Mouse (Mus musculus): Measurements from ENCODE around the gene Cox6a1. TPM values are rescaled to one million over a fixed set of nuclear protein-coding genes. Genes with fewer than 3 reads are reported as not detected.

Gene Cox6a1
- polyA plus RNA-seq, 1 experiment from 2014 or later, result 974 TPM

- Histone ChIP-seq H3K36me3 (peaks cover 51% of the 10 kb centered on the region), H3K9ac (replicated peaks) (peak within 1 kb of the TSS; percentile 89), H3K4me2 (replicated peaks) (peak within 1 kb of the TSS; percentile 77), H3K27me3 (no peaks in the 10 kb centered on the region), H3K27ac (peak within 1 kb of the TSS; percentile 88), H3K4me3 (replicated peaks) (peak within 1 kb of the TSS; percentile 87), H3K4me1 (replicated peaks) (peaks cover 22% of the 10 kb centered on the region), H3K9me3 (no peaks in the 10 kb centered on the region)
- peak; percentile 95 for ATAC-seq
- under 1% methylated on average over 62 of the region's 62 CpGs for WGBS
Measured at GRCm38 (mm10) chr5:115340577-115341313, 8.0 kb downstream of the Cox6a1 start, which contains the start of the genes Gatc and Triap1. TSS of gene Gatc (minus strand) at chr5:115341178. TSS of gene Triap1 (plus strand) at chr5:115341225.

- Histone ChIP-seq H3K9me3 (no peaks in the 10 kb centered on the region), H3K27ac (no peak overlapping the region), H3K9ac (replicated peaks) (peak overlapping the region; percentile 89), H3K36me3 (peaks cover 51% of the 10 kb centered on the region), H3K4me2 (replicated peaks) (peak overlapping the region; percentile 77), H3K4me3 (replicated peaks) (peak overlapping the region; percentile 87), H3K4me1 (replicated peaks) (peaks cover 22% of the 10 kb centered on the region), H3K27me3 (no peaks in the 10 kb centered on the region)
- no peak for ATAC-seq
- WGBS, result 41% methylated on average over 7 of the region's 7 CpGs
Measured at GRCm38 (mm10) chr5:115340007-115340406, 8.8 kb downstream of the Cox6a1 start.

DNA sequence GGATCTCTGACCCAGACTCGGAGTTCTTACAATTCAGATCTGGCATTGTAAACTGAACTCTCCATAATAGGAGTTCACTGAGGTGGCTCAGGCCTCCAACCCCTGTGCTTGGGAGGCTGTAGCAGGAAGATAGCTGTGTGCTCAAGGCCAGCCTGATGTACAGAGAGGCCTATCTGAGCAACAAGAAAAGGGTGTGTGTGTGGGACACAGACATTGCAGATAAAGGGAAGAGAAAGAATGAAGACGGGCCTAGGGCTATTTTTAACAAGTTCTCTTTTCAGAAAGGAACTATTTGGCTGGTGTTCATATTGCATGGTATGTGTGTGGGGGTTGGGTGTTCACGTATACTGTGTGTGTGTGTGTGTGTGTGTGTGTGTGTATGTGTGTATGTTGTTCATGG, 15.2 kb downstream of the Cox6a1 start:
- Histone ChIP-seq H3K4me3 (replicated peaks) (no peak overlapping the region), H3K9ac (replicated peaks) (no peak overlapping the region), H3K27ac (no peak overlapping the region), H3K4me2 (replicated peaks) (no peak overlapping the region), H3K9me3 (no peaks in the 10 kb centered on the region), H3K27me3 (no peaks in the 10 kb centered on the region), H3K36me3 (peaks cover 75% of the 10 kb centered on the region), H3K4me1 (replicated peaks) (peaks cover 19% of the 10 kb centered on the region)
- ATAC-seq, result no peak
- WGBS, result 83% methylated on average over 3 of the region's 3 CpGs

- Histone ChIP-seq H3K36me3 (peaks cover 63% of the 10 kb centered on the region), H3K27me3 (no peaks in the 10 kb centered on the region), H3K9me3 (no peaks in the 10 kb centered on the region), H3K9ac (replicated peaks) (no peak overlapping the region), H3K4me2 (replicated peaks) (no peak overlapping the region), H3K4me1 (replicated peaks) (peaks cover 31% of the 10 kb centered on the region), H3K4me3 (replicated peaks) (no peak overlapping the region), H3K27ac (no peak overlapping the region)
- 93% methylated on average over 9 of the region's 9 CpGs for WGBS
- ATAC-seq, result no peak
Measured at GRCm38 (mm10) chr5:115330955-115331354, 17.8 kb downstream of the Cox6a1 start.

DNA sequence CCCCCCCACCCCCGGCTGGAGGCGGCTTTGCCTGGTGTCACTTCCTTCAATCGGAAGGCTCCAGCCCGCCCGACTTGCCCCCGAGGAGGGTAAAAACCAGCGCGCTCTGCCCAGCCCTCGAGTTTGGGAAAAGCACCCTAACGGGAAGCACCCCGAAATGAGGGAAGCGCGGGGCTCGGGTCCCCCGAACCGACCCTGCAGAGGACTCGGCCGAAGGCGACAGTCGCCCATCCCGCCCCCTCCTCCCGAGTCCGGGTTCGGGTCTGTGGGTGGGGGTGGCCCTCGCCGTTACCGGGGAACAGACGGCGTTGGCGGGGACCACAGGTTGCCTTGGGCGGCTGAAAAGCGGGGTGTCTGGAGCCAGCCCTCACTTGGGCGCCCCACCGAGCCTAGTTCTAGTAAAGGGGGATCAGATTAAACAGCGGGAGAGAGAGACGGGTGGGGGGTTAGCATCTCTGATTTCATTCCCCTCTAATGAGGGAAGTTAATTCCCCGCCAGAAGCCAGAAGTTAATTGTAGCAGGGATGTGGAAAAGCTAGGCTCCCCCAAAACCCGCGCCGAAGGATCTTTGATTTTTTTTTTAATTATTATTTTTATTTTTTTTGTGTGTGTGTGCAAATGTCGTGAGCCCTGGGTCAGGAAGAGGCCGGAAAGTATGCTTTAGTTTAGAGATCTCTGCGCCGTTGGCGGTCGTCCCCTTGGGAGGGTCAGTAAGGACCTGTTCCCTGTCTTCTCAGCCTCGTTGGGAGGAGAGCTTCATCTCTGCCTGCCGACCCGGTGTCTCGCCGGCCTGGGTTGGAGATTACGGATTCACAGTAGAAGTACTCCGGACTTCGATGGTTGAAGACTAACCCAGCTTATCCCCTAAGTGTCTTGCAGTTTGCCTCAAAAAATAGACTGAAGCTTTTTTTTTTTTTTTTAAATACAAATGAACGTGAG, 20.9 kb downstream of the Cox6a1 start:
- peak overlapping the region; percentile 80 for H3K4me2 ChIP-seq (replicated peaks)
- ATAC-seq, result peak; percentile 41
- peak overlapping the region; percentile 98 for H3K9ac ChIP-seq (replicated peaks)
- under 1% methylated on average over 52 of the region's 55 CpGs for WGBS
- H3K4me3 ChIP-seq (replicated peaks), result peak overlapping the region; percentile 89
- no peaks in the 10 kb centered on the region for H3K27me3 ChIP-seq
- H3K36me3 ChIP-seq, result peaks cover 32% of the 10 kb centered on the region
- peak overlapping the region; percentile 86 for H3K27ac ChIP-seq
- H3K9me3 ChIP-seq, result no peaks in the 10 kb centered on the region
- H3K4me1 ChIP-seq (replicated peaks), result peaks cover 35% of the 10 kb centered on the region

DNA sequence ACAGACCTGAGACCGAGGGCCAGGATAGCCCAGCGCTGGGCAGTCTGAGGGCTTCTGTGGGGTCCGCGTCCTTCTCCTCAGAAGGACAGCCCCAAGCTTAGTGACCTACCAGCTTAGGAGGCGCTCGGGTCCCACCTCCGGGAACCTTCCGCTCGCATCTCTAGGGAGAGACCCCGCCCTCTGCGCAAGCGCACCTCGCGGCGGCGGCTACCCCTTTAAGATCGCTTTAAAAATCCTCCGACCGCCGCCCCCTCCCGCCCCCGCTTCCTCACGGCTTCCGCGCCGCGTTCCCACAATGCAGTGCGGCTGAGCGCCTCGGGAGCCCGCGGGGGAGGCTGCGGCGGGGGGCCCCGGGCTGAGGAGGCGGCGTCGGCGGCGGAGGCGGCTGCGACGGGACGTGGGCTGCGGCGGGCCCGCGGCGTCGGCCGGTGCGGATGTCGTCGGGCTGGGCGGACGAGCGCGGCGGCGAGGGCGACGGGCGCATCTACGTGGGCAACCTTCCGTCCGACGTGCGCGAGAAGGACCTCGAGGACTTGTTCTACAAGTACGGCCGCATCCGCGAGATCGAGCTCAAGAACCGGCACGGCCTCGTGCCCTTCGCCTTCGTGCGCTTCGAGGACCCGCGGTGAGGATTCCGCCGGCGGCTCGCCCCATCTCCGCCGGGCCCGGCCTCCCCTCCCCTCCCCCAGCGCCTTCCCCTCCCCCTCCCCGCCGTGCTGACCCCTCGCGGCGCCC, 21.7 kb downstream of the Cox6a1 start, which contains the start of gene Srsf9:
TSS of gene Srsf9 (plus strand) at position 303 of the 735 bp plus-strand sequence.
- Histone ChIP-seq H3K27ac (peak within 1 kb of the TSS; percentile 86), H3K9ac (replicated peaks) (peak within 1 kb of the TSS; percentile 98), H3K4me2 (replicated peaks) (peak within 1 kb of the TSS; percentile 80), H3K27me3 (no peaks in the 10 kb centered on the region), H3K9me3 (no peaks in the 10 kb centered on the region), H3K4me3 (replicated peaks) (peak within 1 kb of the TSS; percentile 89), H3K36me3 (peaks cover 24% of the 10 kb centered on the region), H3K4me1 (replicated peaks) (peaks cover 35% of the 10 kb centered on the region)
- ATAC-seq, result peak; percentile 94
- under 1% methylated on average over 87 of the region's 97 CpGs for WGBS

GRCm38 (mm10) chr5:115326256-115326831, 22.4 kb downstream of the Cox6a1 start:
- Histone ChIP-seq H3K4me3 (replicated peaks) (peak overlapping the region; percentile 89), H3K4me1 (replicated peaks) (peaks cover 35% of the 10 kb centered on the region), H3K4me2 (replicated peaks) (peak overlapping the region; percentile 80), H3K9me3 (no peaks in the 10 kb centered on the region), H3K27me3 (no peaks in the 10 kb centered on the region), H3K27ac (peak overlapping the region; percentile 86), H3K9ac (replicated peaks) (peak overlapping the region; percentile 98), H3K36me3 (peaks cover 17% of the 10 kb centered on the region)
- peak; percentile 62 for ATAC-seq
- 32% methylated on average over 11 of the region's 11 CpGs for WGBS

DNA sequence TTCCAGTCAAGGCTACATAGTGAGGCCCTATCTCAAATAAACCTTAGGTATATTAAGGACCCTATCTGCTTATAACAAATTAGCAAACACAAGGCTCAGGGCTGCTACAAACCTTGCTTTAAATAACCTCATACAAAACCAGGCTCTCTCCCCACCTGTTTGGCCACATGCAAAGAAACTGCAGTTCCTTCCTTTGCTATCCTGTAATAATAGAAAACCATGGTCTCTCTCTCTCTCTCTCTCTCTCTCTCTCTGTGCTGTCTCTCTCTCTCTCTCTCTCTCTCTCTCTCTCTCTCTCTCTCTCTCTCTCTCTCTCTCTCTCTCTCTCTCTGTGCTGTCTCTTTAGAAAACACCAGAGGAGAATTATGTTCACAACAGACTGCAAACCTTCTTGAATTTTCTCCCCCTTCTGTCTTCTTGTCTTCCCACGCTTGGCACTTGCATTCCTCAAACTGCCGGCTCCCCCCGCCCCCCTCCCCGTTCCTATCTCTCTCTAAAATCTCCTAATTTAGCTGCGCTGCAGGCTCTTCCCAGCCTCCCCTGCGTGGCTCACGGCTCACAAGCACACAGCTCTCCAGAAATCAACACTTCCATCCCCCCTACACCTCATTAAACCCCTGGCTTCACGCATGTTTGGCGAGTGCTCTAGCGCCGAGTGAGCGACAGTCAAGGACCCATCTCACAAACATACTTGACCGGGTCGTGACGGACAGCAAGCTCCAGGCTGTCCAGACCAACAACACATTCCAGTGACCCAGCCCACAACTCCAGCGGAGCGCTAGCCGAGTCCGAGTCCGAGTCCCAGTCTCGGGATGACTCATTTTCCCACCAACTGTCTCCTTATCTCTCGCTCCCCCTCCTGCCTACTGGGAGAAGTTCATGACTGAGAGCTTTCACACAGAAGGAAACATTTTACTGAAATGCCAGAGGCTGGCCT, 29.5 kb downstream of the Cox6a1 start:
- Histone ChIP-seq H3K9ac (replicated peaks) (peak overlapping the region; percentile 63), H3K36me3 (no peaks in the 10 kb centered on the region), H3K27ac (peak overlapping the region; percentile 66), H3K4me2 (replicated peaks) (peak overlapping the region; percentile 68), H3K4me1 (replicated peaks) (peaks cover 38% of the 10 kb centered on the region), H3K9me3 (no peaks in the 10 kb centered on the region), H3K27me3 (no peaks in the 10 kb centered on the region), H3K4me3 (replicated peaks) (peak overlapping the region; percentile 39)
- 1% methylated on average over 22 of the region's 22 CpGs for WGBS
- peak; percentile 79 for ATAC-seq

DNA sequence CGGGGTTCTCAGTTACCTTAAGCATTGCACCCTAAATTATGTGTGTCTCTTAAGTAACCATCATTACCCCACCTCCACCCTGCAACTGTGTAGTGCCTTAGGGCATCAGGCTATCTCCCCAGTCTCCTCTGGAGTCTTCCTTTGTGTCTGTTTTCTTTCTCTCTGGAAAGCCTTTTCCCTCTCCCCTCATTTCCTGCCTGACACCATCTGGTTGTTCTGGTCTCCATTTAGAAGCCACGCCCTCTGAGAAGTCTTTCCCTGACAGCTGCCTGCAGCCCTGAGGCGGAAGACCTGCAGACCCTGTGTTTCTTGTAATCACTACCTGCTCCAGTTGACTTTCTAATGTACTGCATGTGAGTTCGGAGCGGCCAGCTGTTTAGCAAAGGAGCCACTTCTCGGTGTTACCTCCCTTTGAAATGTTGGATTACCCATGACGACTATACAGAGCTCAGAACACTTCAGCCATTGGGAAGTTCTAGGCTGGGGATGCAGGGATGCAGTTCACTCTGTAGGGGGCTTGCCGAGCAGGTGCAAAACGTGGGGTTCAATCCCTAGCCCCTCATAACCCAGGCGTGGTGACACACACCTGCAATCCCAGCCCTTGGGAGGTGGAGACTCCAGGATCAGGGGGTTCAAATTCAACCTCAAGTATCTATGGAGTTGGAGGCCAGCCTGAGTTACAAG, 31.0 kb downstream of the Cox6a1 start:
- Histone ChIP-seq H3K27ac (peak overlapping the region; percentile 79), H3K9me3 (no peaks in the 10 kb centered on the region), H3K4me1 (replicated peaks) (peaks cover 38% of the 10 kb centered on the region), H3K9ac (replicated peaks) (no peak overlapping the region), H3K36me3 (no peaks in the 10 kb centered on the region), H3K4me3 (replicated peaks) (no peak overlapping the region), H3K27me3 (no peaks in the 10 kb centered on the region), H3K4me2 (replicated peaks) (no peak overlapping the region)
- ATAC-seq, result peak; percentile 53
- 9% methylated on average over 10 of the region's 10 CpGs for WGBS

DNA sequence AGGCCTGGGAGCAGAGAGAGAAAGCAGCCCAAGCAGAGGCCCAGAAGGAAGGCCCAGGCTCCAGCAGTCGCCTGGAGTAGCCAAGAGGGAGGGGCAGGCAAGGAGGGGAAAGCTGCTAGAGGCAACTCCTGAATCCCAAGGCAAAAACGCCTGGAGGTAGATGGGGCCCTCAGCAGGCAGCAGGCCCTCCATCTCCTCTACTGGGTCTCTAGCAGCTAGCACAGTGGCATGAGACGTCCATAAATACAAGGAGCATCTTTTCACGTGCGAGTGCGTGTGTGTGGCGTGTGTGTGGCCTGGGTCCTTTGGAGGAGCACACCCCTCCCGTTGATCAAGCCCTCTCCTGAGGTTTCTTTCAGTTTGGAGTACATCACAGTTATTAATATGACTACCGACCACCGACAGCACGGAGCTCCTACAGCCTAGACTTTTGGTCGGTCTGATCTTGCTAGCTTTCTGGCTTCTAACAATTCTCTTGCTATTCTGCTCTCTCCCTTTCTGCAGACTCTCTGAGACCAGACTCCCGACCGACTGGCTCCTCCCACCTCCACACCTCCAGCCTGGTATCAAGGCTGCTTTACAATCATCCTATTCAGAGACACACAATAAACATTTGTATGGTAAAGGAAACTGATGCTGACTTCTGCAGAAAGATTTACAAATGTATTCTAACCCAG, 31.7 kb downstream of the Cox6a1 start:
- H3K36me3 ChIP-seq, result no peaks in the 10 kb centered on the region
- no peaks in the 10 kb centered on the region for H3K27me3 ChIP-seq
- 5% methylated on average over 14 of the region's 14 CpGs for WGBS
- H3K9ac ChIP-seq (replicated peaks), result peak overlapping the region; percentile 39
- H3K9me3 ChIP-seq, result no peaks in the 10 kb centered on the region
- H3K4me1 ChIP-seq (replicated peaks), result peaks cover 38% of the 10 kb centered on the region
- no peak for ATAC-seq
- peak overlapping the region; percentile 79 for H3K27ac ChIP-seq
- H3K4me3 ChIP-seq (replicated peaks), result no peak overlapping the region
- H3K4me2 ChIP-seq (replicated peaks), result 0 out of 2 replicates have a peak overlapping the region, but pooled peaks have one; percentile 5

All from midbrain, embryonic 13.5 days (tissue).